Mouse (Mus musculus): ENCODE data around the gene Prpsap1. TPM values are rescaled to one million over a fixed set of nuclear protein-coding genes. Genes with fewer than 3 reads are reported as not detected.
A peak's percentile ranks its signal among the peaks of the same experiment; 100 is the strongest.
"Not testable (repeated sequence)": the region's sequence is repeated elsewhere in the genome, so short reads cannot be mapped to it uniquely, and the experiment has no call there.

Gene Prpsap1
- polyA plus RNA-seq, 1 experiment from 2014 or later = 174 TPM

DNA sequence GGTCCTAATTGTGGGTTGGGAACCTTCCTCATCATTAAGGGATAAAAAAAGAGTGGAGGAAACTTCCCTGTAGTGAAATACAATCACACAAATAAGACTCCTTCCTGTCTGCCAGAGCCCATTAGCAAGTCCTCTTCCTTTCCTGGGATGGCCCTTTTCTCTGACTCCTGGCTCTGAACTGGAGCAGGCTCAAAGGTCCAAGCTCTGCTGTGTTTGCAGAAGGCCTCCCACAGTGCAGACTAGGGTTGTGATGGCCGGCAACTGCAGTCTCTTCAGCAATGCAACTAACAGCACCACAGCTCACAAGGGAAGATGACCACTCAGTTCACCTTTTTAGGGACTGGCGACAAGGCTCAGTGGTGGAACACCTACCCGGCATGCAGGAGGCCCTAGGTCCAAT is 23.8 kb downstream of the Prpsap1 start:
- WGBS = 89% methylated on average over 3 of the region's 3 CpGs
- Histone ChIP-seq H3K9me3 (ENCODE audit: control insufficient read depth, low read length) (no peaks in the 10 kb centered on the region), H3K27ac (replicated peaks; ENCODE audit: low read depth, low read length) (no peak overlapping the region), H3K9ac (replicated peaks; ENCODE audit: low read length) (no peak overlapping the region), H3K4me2 (ENCODE audit: low read length) (no peak overlapping the region), H3K4me3 (replicated peaks; ENCODE audit: low read depth, low read length) (no peak overlapping the region), H3K4me1 (ENCODE audit: control insufficient read depth, insufficient read depth, low read length) (no peaks in the 10 kb centered on the region), H3K27me3 (ENCODE audit: control insufficient read depth, insufficient read depth, low read length) (no peaks in the 10 kb centered on the region), H3K36me3 (ENCODE audit: control insufficient read depth, insufficient read depth, low read length) (peaks cover 56% of the 10 kb centered on the region)
- DNase-seq (no peak), ATAC-seq (ENCODE audit: low FRiP score, low TSS enrichment) (no peak)

DNA sequence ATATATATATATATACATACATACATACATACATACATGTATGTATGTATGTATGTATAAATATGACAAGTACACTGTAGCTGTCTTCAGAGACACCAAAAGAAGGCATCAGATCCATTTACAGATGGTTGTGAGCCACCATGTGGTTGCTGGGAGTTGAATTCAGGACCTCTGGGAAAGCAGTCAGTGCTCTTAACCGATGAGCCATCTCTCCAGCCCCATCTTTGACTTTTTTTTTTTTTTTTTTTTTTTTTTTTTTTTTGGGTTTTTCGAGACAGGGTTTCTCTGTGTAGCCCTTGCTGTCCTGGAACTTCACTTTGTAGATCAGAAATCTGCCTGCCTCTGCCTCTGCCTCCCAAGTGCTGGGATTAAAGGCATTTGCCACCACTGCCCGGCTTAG is 25.7 kb downstream of the Prpsap1 start:
- not testable (repeated sequence) for H3K9ac ChIP-seq (replicated peaks; ENCODE audit: low read length); H3K4me2 ChIP-seq (ENCODE audit: low read length); H3K9me3 ChIP-seq (ENCODE audit: control insufficient read depth, low read length); ATAC-seq (ENCODE audit: low FRiP score, low TSS enrichment); H3K4me1 ChIP-seq (ENCODE audit: control insufficient read depth, insufficient read depth, low read length); DNase-seq; H3K27ac ChIP-seq (replicated peaks; ENCODE audit: low read depth, low read length); H3K27me3 ChIP-seq (ENCODE audit: control insufficient read depth, insufficient read depth, low read length); H3K4me3 ChIP-seq (replicated peaks; ENCODE audit: low read depth, low read length)
- whole genome bisulfite sequencing = 79% methylated on average over 3 of the region's 3 CpGs
- H3K36me3 ChIP-seq (ENCODE audit: control insufficient read depth, insufficient read depth, low read length) = peaks cover 39% of the 10 kb centered on the region

DNA sequence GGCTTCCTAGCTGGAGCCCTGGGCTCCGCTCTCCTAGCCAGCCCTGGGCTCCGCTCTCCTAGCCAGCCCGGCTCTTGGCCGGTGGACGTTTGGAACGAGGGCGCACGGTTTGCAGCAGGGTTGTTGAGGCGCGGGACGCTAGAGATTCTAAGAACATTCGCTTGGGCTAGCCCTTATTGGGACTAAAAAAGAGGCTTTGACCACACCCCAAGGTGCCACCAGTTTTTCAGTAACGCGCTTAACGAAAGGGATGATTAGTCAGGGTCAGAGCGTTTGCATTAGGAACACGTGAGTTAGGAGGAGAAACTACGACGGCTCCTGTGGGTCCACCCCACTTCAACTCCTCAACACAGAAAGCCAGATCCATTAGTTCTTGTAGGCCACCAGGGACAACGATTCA is 27.9 kb downstream of the Prpsap1 start, which contains the start of gene Qrich2:
Gene Qrich2 (minus strand): TSS at position 101 of the 400 bp plus-strand sequence.
- ATAC-seq (ENCODE audit: low FRiP score, low TSS enrichment) (no peak), DNase-seq (no peak)
- WGBS = 69% methylated on average over 20 of the region's 20 CpGs
- Histone ChIP-seq H3K9me3 (ENCODE audit: control insufficient read depth, low read length) (no peaks in the 10 kb centered on the region), H3K27ac (replicated peaks; ENCODE audit: low read depth, low read length) (no peak within 1 kb of the TSS), H3K9ac (replicated peaks; ENCODE audit: low read length) (no peak within 1 kb of the TSS), H3K4me1 (ENCODE audit: control insufficient read depth, insufficient read depth, low read length) (0 out of 2 replicates have a peak, but pooled peaks cover 3% of the 10 kb centered on the region), H3K36me3 (ENCODE audit: control insufficient read depth, insufficient read depth, low read length) (peaks cover 17% of the 10 kb centered on the region), H3K4me2 (ENCODE audit: low read length) (no peak within 1 kb of the TSS), H3K4me3 (replicated peaks; ENCODE audit: low read depth, low read length) (no peak within 1 kb of the TSS), H3K27me3 (ENCODE audit: control insufficient read depth, insufficient read depth, low read length) (no peaks in the 10 kb centered on the region)

DNA sequence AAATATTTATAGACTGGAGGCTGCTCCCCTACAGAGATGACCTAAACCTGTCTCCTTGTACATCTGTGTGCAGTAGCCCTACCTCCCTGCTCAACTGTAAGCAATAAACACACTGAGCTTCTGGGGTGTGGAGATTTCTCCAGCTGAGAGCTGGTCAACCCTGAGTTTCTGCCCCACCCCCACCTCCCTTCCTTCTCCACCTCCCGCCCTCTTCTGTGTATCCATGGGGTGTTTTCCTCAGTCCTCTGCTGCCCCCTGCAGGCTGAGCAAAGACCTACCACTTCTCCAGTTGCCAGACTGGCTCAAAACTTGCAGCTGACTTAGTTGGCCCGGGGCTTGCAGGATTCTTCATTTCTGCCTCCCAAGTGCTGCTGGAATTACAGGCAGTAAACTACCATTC is 30.2 kb downstream of the Prpsap1 start:
- ATAC-seq (ENCODE audit: low FRiP score, low TSS enrichment) = 0 out of 2 replicates have a peak, but pooled peaks have one; percentile 27
- no peaks in the 10 kb centered on the region for H3K9me3 ChIP-seq (ENCODE audit: control insufficient read depth, low read length)

DNA sequence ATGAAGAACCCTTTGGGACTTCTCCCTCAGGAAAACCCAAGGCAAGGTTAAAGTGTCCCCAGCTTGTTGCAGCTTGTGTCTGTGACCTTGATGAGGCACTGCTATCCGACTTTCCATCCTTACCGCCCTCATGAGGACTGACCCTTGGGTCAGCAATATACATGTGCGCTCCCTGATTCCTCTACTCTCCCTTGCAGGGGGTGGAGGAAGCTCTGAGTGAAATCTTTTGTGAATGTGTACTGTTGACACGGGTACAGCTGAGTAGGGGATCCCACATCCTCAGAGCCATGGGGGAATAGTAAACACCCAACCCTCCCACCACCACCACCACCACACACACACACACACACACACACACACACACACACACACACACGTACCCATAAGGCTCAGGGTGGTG is 30.7 kb downstream of the Prpsap1 start:
- DNase-seq (no peak), ATAC-seq (ENCODE audit: low FRiP score, low TSS enrichment) (no peak)
- no peaks in the 10 kb centered on the region for H3K9me3 ChIP-seq (ENCODE audit: control insufficient read depth, low read length)
- H3K27me3 ChIP-seq (ENCODE audit: control insufficient read depth, insufficient read depth, low read length) = no peaks in the 10 kb centered on the region
- no peak overlapping the region for H3K9ac ChIP-seq (replicated peaks; ENCODE audit: low read length)
- 0 out of 2 replicates have a peak, but pooled peaks cover 3% of the 10 kb centered on the region for H3K4me1 ChIP-seq (ENCODE audit: control insufficient read depth, insufficient read depth, low read length)
- no peak overlapping the region for H3K4me3 ChIP-seq (replicated peaks; ENCODE audit: low read depth, low read length)
- no peak overlapping the region for H3K4me2 ChIP-seq (ENCODE audit: low read length)
- 66% methylated on average over 5 of the region's 5 CpGs for WGBS
- no peak overlapping the region for H3K27ac ChIP-seq (replicated peaks; ENCODE audit: low read depth, low read length)
- H3K36me3 ChIP-seq (ENCODE audit: control insufficient read depth, insufficient read depth, low read length) = no peaks in the 10 kb centered on the region

More for the DNA sequence above, 30.2 kb downstream of the Prpsap1 start:
- H3K4me2 ChIP-seq (ENCODE audit: low read length) = no peak overlapping the region
- 0 out of 2 replicates have a peak, but pooled peaks cover 3% of the 10 kb centered on the region for H3K4me1 ChIP-seq (ENCODE audit: control insufficient read depth, insufficient read depth, low read length)
- H3K27me3 ChIP-seq (ENCODE audit: control insufficient read depth, insufficient read depth, low read length) = no peaks in the 10 kb centered on the region
- H3K36me3 ChIP-seq (ENCODE audit: control insufficient read depth, insufficient read depth, low read length) = no peaks in the 10 kb centered on the region
- no peak overlapping the region for H3K9ac ChIP-seq (replicated peaks; ENCODE audit: low read length)
- no peak overlapping the region for H3K4me3 ChIP-seq (replicated peaks; ENCODE audit: low read depth, low read length)
- 16% methylated on average over 2 of the region's 2 CpGs for WGBS
- DNase-seq = peak; percentile 87
- no peak overlapping the region for H3K27ac ChIP-seq (replicated peaks; ENCODE audit: low read depth, low read length)

GRCm38 (mm10) chr11:116459786-116460185 is 34.2 kb downstream of the Prpsap1 start:
- no peaks in the 10 kb centered on the region for H3K9me3 ChIP-seq (ENCODE audit: control insufficient read depth, low read length)
- ATAC-seq (ENCODE audit: low FRiP score, low TSS enrichment) (no peak), DNase-seq (no peak)
- H3K27ac ChIP-seq (replicated peaks; ENCODE audit: low read depth, low read length) = no peak overlapping the region
- no peaks in the 10 kb centered on the region for H3K36me3 ChIP-seq (ENCODE audit: control insufficient read depth, insufficient read depth, low read length)
- no peak overlapping the region for H3K9ac ChIP-seq (replicated peaks; ENCODE audit: low read length)
- no peak overlapping the region for H3K4me3 ChIP-seq (replicated peaks; ENCODE audit: low read depth, low read length)
- H3K4me2 ChIP-seq (ENCODE audit: low read length) = no peak overlapping the region
- 52% methylated on average over 4 of the region's 4 CpGs for WGBS
- no peaks in the 10 kb centered on the region for H3K27me3 ChIP-seq (ENCODE audit: control insufficient read depth, insufficient read depth, low read length)
- H3K4me1 ChIP-seq (ENCODE audit: control insufficient read depth, insufficient read depth, low read length) = 0 out of 2 replicates have a peak, but pooled peaks cover 3% of the 10 kb centered on the region

DNA sequence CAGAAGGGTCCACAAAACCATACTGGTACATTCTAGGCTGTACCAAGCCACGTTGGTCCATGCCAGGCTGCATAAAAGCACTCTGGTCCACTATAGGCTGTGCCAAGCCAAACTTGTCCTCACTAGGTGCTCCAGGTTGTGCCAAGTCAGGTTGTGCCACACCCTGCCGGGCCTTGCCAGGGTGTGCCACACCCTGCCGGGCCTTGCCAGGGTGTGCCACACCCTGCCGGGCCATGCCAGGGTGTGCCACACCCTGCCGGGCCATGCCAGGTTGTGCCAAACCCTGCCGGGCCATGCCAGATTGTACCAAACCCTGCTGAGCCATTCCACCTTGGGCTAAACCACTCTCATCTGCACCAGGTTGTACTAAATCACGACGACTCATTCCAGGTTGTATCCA is 37.8 kb downstream of the Prpsap1 start:
- no peaks in the 10 kb centered on the region for H3K9me3 ChIP-seq (ENCODE audit: control insufficient read depth, low read length)
- H3K27ac ChIP-seq (replicated peaks; ENCODE audit: low read depth, low read length) = no peak overlapping the region
- no peak for DNase-seq
- H3K9ac ChIP-seq (replicated peaks; ENCODE audit: low read length) = no peak overlapping the region
- no peak overlapping the region for H3K4me2 ChIP-seq (ENCODE audit: low read length)
- H3K36me3 ChIP-seq (ENCODE audit: control insufficient read depth, insufficient read depth, low read length) = no peaks in the 10 kb centered on the region
- 88% methylated on average over 8 of the region's 8 CpGs for WGBS
- no peaks in the 10 kb centered on the region for H3K4me1 ChIP-seq (ENCODE audit: control insufficient read depth, insufficient read depth, low read length)
- no peaks in the 10 kb centered on the region for H3K27me3 ChIP-seq (ENCODE audit: control insufficient read depth, insufficient read depth, low read length)
- no peak overlapping the region for H3K4me3 ChIP-seq (replicated peaks; ENCODE audit: low read depth, low read length)
- no peak for ATAC-seq (ENCODE audit: low FRiP score, low TSS enrichment)

GRCm38 (mm10) chr11:116453889-116454288 is 40.1 kb downstream of the Prpsap1 start:
- no peak for ATAC-seq (ENCODE audit: low FRiP score, low TSS enrichment)
- no peak overlapping the region for H3K9ac ChIP-seq (replicated peaks; ENCODE audit: low read length)
- no peak overlapping the region for H3K4me3 ChIP-seq (replicated peaks; ENCODE audit: low read depth, low read length)
- no peak overlapping the region for H3K4me2 ChIP-seq (ENCODE audit: low read length)
- H3K9me3 ChIP-seq (ENCODE audit: control insufficient read depth, low read length) = peaks cover 6% of the 10 kb centered on the region
- no peaks in the 10 kb centered on the region for H3K4me1 ChIP-seq (ENCODE audit: control insufficient read depth, insufficient read depth, low read length)
- H3K36me3 ChIP-seq (ENCODE audit: control insufficient read depth, insufficient read depth, low read length) = no peaks in the 10 kb centered on the region
- WGBS = 95% methylated on average over 10 of the region's 10 CpGs
- no peak for DNase-seq
- H3K27ac ChIP-seq (replicated peaks; ENCODE audit: low read depth, low read length) = no peak overlapping the region
- H3K27me3 ChIP-seq (ENCODE audit: control insufficient read depth, insufficient read depth, low read length) = no peaks in the 10 kb centered on the region

DNA sequence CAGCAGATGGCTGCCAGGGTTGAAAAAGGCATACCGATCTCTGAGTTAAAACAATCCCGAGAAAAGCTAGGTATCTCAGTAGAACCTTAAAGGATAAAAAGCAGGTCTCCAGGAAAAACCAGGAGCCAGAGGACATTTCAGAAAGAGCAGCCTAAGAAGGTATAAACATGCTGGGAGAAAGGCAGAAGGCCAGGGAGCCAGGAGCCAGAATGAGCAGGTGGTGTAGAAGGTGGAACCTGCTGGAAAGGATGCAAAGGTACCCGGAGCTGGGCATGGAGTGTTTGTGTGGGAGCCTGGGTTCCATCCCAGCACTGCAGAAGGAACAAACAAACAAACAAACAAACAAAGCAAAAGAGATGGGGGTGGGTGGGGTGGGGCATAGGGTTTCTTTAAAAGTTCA is 44.7 kb downstream of the Prpsap1 start:
- Histone ChIP-seq H3K9ac (replicated peaks; ENCODE audit: low read length) (no peak overlapping the region), H3K4me3 (replicated peaks; ENCODE audit: low read depth, low read length) (no peak overlapping the region), H3K27ac (replicated peaks; ENCODE audit: low read depth, low read length) (no peak overlapping the region), H3K27me3 (ENCODE audit: control insufficient read depth, insufficient read depth, low read length) (peaks cover 8% of the 10 kb centered on the region; the same call in 1 of the 2 replicates), H3K4me2 (ENCODE audit: low read length) (no peak overlapping the region), H3K36me3 (ENCODE audit: control insufficient read depth, insufficient read depth, low read length) (no peaks in the 10 kb centered on the region), H3K4me1 (ENCODE audit: control insufficient read depth, insufficient read depth, low read length) (no peaks in the 10 kb centered on the region), H3K9me3 (ENCODE audit: control insufficient read depth, low read length) (peaks cover 6% of the 10 kb centered on the region)
- ATAC-seq (ENCODE audit: low FRiP score, low TSS enrichment) (no peak), DNase-seq (no peak)
- WGBS = over 99% methylated on average over 3 of the region's 3 CpGs
